Mouse (Mus musculus): ENCODE measurements around the gene Tead2. TPM values are rescaled to one million over a fixed set of nuclear protein-coding genes. Genes with fewer than 3 reads are reported as not detected.
"Not testable (repeated sequence)": the region's sequence is repeated elsewhere in the genome, so short reads cannot be mapped to it uniquely, and the experiment has no call there.

The Tead2 gene
- polyA plus RNA-seq, 1 experiment from 2014 or later: 324 TPM

DNA sequence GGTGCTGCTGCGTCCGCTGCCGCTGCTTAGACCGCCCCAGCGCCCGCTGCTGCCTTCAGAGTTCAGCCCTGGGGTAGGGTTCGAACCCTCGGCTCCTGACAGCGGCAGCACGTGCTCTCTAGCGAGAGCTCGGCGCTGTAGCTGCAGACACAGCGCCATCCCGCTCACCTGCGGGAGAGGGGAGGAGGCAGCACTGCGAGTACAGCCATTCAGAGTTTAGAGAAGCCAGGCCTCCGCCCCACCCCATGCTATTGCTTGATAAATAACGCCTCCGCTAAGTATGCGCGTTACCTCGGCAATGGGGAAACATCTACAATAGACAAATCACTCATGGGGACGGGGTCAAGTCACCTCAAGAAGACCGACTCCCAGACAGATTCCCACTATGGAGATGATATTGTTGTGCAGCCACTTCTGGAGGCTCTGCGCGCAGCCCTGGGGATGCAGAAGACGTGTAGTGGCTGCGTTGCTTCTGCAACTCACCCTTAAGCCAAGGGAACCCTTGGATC, 18.8 kb downstream of the Tead2 start:
- Histone ChIP-seq H3K27me3 (ENCODE audit: insufficient read depth, poor library complexity, severe bottlenecking) (peaks cover 54% of the 10 kb centered on the region), H3K4me1 (replicated peaks) (peaks cover 53% of the 10 kb centered on the region), H3K9me3 (no peaks in the 10 kb centered on the region), H3K36me3 (peaks cover 45% of the 10 kb centered on the region), H3K4me3 (peak overlapping the region; percentile 29), H3K27ac (peak overlapping the region; percentile 79)
- peak; percentile 62 for DNase-seq (ENCODE audit: low spot score)
- 8% methylated on average over 29 of the region's 29 CpGs for WGBS

- peaks cover 61% of the 10 kb centered on the region for H3K27me3 ChIP-seq (ENCODE audit: insufficient read depth, poor library complexity, severe bottlenecking)
- DNase-seq (ENCODE audit: low spot score): peak; percentile 69
- H3K4me3 ChIP-seq: peak overlapping the region; percentile 29
- peaks cover 39% of the 10 kb centered on the region for H3K36me3 ChIP-seq
- peaks cover 53% of the 10 kb centered on the region for H3K4me1 ChIP-seq (replicated peaks)
- peak overlapping the region; percentile 79 for H3K27ac ChIP-seq
- WGBS: 4% methylated on average over 21 of the region's 21 CpGs
- H3K9me3 ChIP-seq: no peaks in the 10 kb centered on the region
Measured at GRCm38 (mm10) chr7:45234922-45235571, 19.5 kb downstream of the Tead2 start.

- peaks cover 57% of the 10 kb centered on the region for H3K4me1 ChIP-seq (replicated peaks)
- H3K4me3 ChIP-seq: peak overlapping the region; percentile 29
- WGBS: 26% methylated on average over 17 of the region's 17 CpGs
- no peaks in the 10 kb centered on the region for H3K9me3 ChIP-seq
- peaks cover 32% of the 10 kb centered on the region for H3K36me3 ChIP-seq
- H3K27ac ChIP-seq: peak overlapping the region; percentile 79
- H3K27me3 ChIP-seq (ENCODE audit: insufficient read depth, poor library complexity, severe bottlenecking): peaks cover 68% of the 10 kb centered on the region
- DNase-seq (ENCODE audit: low spot score): no peak
Measured at GRCm38 (mm10) chr7:45235656-45236180, 20.2 kb downstream of the Tead2 start.

DNA sequence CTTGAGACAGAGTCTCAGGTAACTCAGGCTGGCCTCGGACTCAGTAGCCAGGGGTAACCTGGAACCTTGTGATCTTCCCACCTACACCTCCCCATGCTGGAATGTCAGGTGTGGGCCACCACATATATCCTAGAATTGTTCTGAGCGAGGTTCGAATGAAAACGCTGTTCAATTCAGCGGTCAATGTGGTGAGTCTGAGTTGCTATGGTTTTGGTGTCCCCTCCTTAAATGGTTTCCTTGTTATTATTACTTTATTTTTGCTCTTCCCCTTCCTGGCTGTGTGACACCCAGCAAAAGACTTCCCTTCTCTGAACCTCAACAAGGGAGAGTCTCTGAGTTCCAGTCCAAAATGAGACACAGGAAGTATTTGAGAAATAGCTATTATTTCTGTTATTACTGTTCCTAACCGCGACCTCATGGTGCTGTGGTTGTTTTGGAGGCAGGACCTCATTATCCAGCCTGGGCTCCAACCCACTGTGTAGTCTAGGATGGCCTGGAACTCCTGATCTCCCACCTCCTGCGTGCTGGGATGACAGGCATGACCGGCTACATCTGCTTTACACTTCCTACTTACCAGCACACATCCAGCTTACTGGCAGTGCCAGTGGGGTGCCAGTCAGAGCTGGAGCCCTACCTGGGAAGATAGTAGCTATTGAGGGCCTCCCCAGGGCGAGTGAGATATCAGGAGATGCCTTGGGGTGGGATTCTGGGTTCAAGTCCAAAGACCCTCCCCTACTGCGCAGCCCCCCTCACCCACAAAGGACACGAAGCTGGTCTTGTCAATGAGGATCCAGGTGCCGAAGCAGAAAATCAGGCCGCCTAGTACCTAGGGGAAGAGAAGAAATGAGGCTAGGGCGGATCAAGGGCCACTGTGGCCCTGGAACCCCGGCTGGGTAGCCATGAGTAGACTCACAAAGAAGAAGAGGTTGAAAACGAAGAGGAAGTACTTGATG, 22.5 kb downstream of the Tead2 start:
- Histone ChIP-seq H3K27me3 (ENCODE audit: insufficient read depth, poor library complexity, severe bottlenecking) (peaks cover 75% of the 10 kb centered on the region), H3K36me3 (peaks cover 9% of the 10 kb centered on the region), H3K27ac (no peak overlapping the region), H3K4me1 (replicated peaks) (peaks cover 46% of the 10 kb centered on the region), H3K9me3 (no peaks in the 10 kb centered on the region), H3K4me3 (no peak overlapping the region)
- WGBS: 77% methylated on average over 17 of the region's 17 CpGs
- no peak for DNase-seq (ENCODE audit: low spot score)

DNA sequence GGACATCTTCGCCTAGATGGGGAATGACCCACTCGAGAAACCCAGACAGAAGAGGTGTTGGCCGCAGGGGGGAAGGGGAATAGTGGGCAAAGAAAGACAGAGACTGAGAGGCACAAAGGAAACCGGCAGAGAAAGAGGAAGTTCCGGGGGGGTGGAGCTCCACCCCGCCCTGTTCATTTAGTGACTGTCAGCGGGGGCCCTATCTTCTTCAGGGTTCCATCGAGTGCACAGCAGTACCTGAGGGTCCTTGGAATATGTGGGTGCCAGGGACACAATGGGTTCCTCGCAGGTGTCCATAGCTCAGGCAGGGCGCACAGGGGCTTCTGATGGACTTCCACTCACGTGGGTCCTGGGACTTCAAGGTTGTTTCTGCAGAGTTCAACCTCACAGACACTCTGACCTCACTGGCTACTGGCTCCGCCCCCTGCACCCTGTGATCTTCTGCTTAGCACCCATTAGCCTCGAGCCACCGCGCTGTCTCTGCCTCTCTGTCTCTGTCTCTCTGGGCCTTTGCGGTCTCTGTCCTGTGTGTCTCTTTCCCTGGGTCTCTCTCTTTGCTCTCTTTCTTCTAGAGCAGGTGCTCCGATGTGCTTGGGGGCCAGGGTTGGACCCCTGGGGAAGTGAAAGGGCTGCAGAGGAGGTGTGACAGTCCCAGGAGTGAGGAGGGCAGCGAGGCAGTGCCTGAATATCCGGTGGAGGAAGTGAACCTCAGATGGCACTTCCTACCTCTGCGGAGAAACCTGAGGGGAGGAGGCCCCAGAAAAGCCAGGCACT, 23.4 kb downstream of the Tead2 start, which contains the start of gene Cd37:
Gene Cd37, minus strand, starts transcription at position 393 of the 774 bp plus-strand sequence.
- Histone ChIP-seq H3K4me3 (no peak within 1 kb of the TSS), H3K36me3 (peaks cover 5% of the 10 kb centered on the region), H3K9me3 (no peaks in the 10 kb centered on the region), H3K4me1 (replicated peaks) (peaks cover 37% of the 10 kb centered on the region), H3K27me3 (ENCODE audit: insufficient read depth, poor library complexity, severe bottlenecking) (peaks cover 74% of the 10 kb centered on the region), H3K27ac (no peak within 1 kb of the TSS)
- DNase-seq (ENCODE audit: low spot score): no peak
- WGBS: 38% methylated on average over 20 of the region's 20 CpGs

- no peaks in the 10 kb centered on the region for H3K36me3 ChIP-seq
- DNase-seq (ENCODE audit: low spot score): no peak
- H3K27me3 ChIP-seq (ENCODE audit: insufficient read depth, poor library complexity, severe bottlenecking): peaks cover 71% of the 10 kb centered on the region
- 78% methylated on average over 7 of the region's 7 CpGs for WGBS
- H3K4me1 ChIP-seq (replicated peaks): peaks cover 25% of the 10 kb centered on the region
- no peak overlapping the region for H3K4me3 ChIP-seq
- H3K9me3 ChIP-seq: no peaks in the 10 kb centered on the region
- no peak overlapping the region for H3K27ac ChIP-seq
Measured at GRCm38 (mm10) chr7:45240109-45240508, 24.6 kb downstream of the Tead2 start.

DNA sequence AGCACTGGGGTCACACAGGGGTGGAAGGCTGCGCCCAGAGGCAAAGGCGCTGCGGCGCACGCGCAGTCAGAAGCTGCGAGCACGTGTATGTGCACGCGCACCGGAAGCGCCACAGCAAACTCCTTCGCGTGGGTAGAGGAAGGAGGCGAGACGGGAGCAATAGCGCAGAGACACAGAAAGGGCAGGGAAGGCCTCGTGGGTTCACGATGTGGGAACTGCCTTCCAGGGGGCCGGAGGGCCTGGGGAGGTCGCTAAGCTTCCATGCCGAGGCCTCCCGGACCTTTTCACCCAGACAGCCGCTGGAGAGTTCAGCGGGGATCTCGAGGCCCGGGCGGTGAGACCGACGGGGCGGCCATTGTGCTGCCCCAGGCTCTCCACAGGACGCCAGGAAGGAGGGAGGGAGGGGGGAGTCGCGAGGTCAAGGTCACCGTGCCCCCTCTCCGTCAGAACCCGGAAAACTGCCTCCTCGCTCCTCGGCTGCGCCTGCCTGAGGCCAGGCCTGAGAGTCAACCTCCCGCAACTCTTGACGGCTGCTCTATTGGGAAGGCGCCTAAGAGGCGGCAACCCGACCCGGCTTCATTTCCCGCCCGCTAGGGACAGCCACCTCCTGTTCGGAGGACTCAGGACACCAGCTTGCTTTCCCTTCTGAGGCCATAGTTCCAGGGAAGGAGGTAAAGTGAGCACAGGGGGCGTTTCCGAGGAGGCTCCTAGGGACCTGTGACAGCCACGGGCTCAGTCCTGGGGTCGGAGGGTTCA, 25.3 kb downstream of the Tead2 start, which contains the start of gene Slc6a16:
Gene Slc6a16, plus strand, starts transcription at position 453 of the 756 bp plus-strand sequence.
- peaks cover 64% of the 10 kb centered on the region for H3K27me3 ChIP-seq (ENCODE audit: insufficient read depth, poor library complexity, severe bottlenecking)

DNA sequence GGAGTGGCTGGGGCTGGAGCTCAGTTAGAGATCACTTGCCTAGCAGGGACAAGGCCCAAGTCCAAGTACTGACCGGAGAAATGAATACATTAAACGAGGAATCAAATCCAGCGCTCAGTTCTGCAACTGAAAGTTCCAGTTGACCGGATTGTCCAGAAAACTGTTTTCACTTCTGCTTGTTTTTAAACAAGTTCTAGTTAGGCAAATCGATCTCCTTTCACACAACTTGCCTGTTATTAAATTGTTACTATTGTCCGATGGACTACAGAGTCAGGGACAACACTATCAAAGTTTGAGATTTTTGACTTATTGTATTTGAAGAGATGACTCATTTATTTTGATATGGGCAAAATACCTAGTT, 25.8 kb downstream of the Tead2 start:
- H3K27ac ChIP-seq: peak overlapping the region; percentile 81; the same call in 1 of the 2 replicates
- DNase-seq (ENCODE audit: low spot score): no peak
- 74% methylated on average over 6 of the region's 6 CpGs for WGBS
- H3K4me1 ChIP-seq (replicated peaks): peaks cover 18% of the 10 kb centered on the region
- H3K4me3 ChIP-seq: peak overlapping the region; percentile 46
- no peaks in the 10 kb centered on the region for H3K36me3 ChIP-seq
- no peaks in the 10 kb centered on the region for H3K9me3 ChIP-seq
- peaks cover 59% of the 10 kb centered on the region for H3K27me3 ChIP-seq (ENCODE audit: insufficient read depth, poor library complexity, severe bottlenecking)

More for the DNA sequence above, 25.3 kb downstream of the Tead2 start, which contains the start of gene Slc6a16:
- WGBS: 10% methylated on average over 53 of the region's 53 CpGs
- Histone ChIP-seq H3K36me3 (no peaks in the 10 kb centered on the region), H3K9me3 (no peaks in the 10 kb centered on the region), H3K27ac (peak within 1 kb of the TSS; percentile 81), H3K4me3 (peak within 1 kb of the TSS; percentile 46), H3K4me1 (replicated peaks) (peaks cover 18% of the 10 kb centered on the region)
- DNase-seq (ENCODE audit: low spot score): peak; percentile 69

DNA sequence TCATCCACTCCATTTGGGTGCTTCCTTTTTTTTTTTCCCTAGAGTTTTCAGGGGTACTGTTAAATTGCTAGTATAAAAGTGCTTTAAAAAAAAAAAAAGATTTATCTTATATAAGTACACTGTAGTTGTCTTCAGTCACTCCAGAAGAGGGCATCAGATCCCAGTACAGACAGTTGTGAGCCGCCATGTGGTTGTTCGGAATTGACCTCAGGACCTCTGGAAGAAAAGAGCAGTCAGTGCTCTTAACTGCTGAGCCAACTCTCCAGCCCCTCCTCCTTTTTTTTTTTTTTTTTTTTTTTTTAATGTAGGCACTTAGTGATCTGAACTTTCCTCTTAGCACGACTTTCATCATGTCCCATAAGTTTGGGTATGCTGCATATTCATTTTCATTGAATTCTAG, 32.1 kb downstream of the Tead2 start:
- 36% methylated on average over 3 of the region's 3 CpGs for WGBS

GRCm38 (mm10) chr7:45253806-45254205, 38.3 kb downstream of the Tead2 start:
- H3K36me3 ChIP-seq: no peaks in the 10 kb centered on the region
- H3K27ac ChIP-seq: no peak overlapping the region
- H3K4me1 ChIP-seq (replicated peaks): peaks cover 2% of the 10 kb centered on the region; the same call in 1 of the 2 replicates
- DNase-seq (ENCODE audit: low spot score): no peak
- H3K27me3 ChIP-seq (ENCODE audit: insufficient read depth, poor library complexity, severe bottlenecking): peaks cover 6% of the 10 kb centered on the region; the same call in 1 of the 2 replicates
- no peaks in the 10 kb centered on the region for H3K9me3 ChIP-seq
- H3K4me3 ChIP-seq: no peak overlapping the region
- 90% methylated on average over 8 of the region's 8 CpGs for WGBS

More for the DNA sequence above, 32.1 kb downstream of the Tead2 start:
- no peaks in the 10 kb centered on the region for H3K36me3 ChIP-seq
- no peaks in the 10 kb centered on the region for H3K9me3 ChIP-seq
- H3K4me1 ChIP-seq (replicated peaks): no peaks in the 10 kb centered on the region
- DNase-seq (ENCODE audit: low spot score): no peak
- no peaks in the 10 kb centered on the region for H3K27me3 ChIP-seq (ENCODE audit: insufficient read depth, poor library complexity, severe bottlenecking)
- no peak overlapping the region for H3K27ac ChIP-seq
- no peak overlapping the region for H3K4me3 ChIP-seq

- 87% methylated on average over 7 of the region's 7 CpGs for whole genome bisulfite sequencing
- H3K9me3 ChIP-seq; H3K4me3 ChIP-seq; H3K4me1 ChIP-seq (replicated peaks); H3K36me3 ChIP-seq; H3K27ac ChIP-seq; DNase-seq (ENCODE audit: low spot score); H3K27me3 ChIP-seq (ENCODE audit: insufficient read depth, poor library complexity, severe bottlenecking): not testable (repeated sequence)
Measured at GRCm38 (mm10) chr7:45255822-45256221, 40.3 kb downstream of the Tead2 start.

Measured in hindbrain, embryonic 10.5 days (tissue).